Mouse (Mus musculus) liver, embryonic 12.5 days (tissue): ENCODE measurements around the gene Tarbp1. TPM values are rescaled to one million over a fixed set of nuclear protein-coding genes. Genes with fewer than 3 reads are reported as not detected.
"Not testable (repeated sequence)": the region's sequence is repeated elsewhere in the genome, so short reads cannot be mapped to it uniquely, and the experiment has no call there.

Experiments used
- ATAC-seq: fragments of 200-750 bp; cut with Nextera tagmentation; 2 replicates; pipeline ENCODE4 v1.8.0; 2017; ENCODE audit warnings: moderate number of reproducible peaks, mild to moderate bottlenecking, moderate library complexity
- H3K27ac ChIP-seq: fragments of 300-500 bp; sonication (generic); 2 replicates; pipeline ENCODE4 v1.5.1; 2016; ENCODE audit warnings: mild to moderate bottlenecking
- H3K27me3 ChIP-seq: fragments of 300-500 bp; sonication (generic); replicated peaks from 2 replicates; pipeline ENCODE4 v1.6.1; 2016; ENCODE audit warnings: mild to moderate bottlenecking, moderate library complexity
- H3K36me3 ChIP-seq: fragments of 300-500 bp; sonication (generic); 2 replicates; pipeline ENCODE4 v1.6.1; 2016; ENCODE audit warnings: mild to moderate bottlenecking, moderate library complexity
- H3K4me1 ChIP-seq: fragments of 300-500 bp; sonication (generic); 2 replicates; pipeline ENCODE4 v1.6.1; 2016
- H3K4me2 ChIP-seq: fragments of 300-500 bp; sonication (generic); 2 replicates; pipeline ENCODE4 v1.6.1; 2016; ENCODE audit warnings: mild to moderate bottlenecking, moderate library complexity
- H3K4me3 ChIP-seq: fragments of 300-500 bp; sonication (generic); 2 replicates; pipeline ENCODE4 v1.5.1; 2016; ENCODE audit warnings: mild to moderate bottlenecking, moderate library complexity
- H3K9ac ChIP-seq: fragments of 300-500 bp; sonication (generic); 2 replicates; pipeline ENCODE4 v1.6.1; 2016; ENCODE audit warnings: mild to moderate bottlenecking, moderate library complexity
- H3K9me3 ChIP-seq: fragments of 300-500 bp; sonication (generic); replicated peaks from 2 replicates; pipeline ENCODE4 v1.6.1; 2016; ENCODE audit warnings: mild to moderate bottlenecking, moderate library complexity
- WGBS: fragments of 180-500 bp; shearing (Covaris S2); methylation state at CpG from one replicate; pipeline ENCODE4 v1.1.7; 2016; ENCODE audit not compliant: insufficient replicate concordance; 5-methylcytosine and 5-hydroxymethylcytosine counted together
- polyA plus RNA-seq: library from polyadenylated mRNA; unstranded; fragments of >200 nt; fragmentation: Nextera tagmentation; extraction: Ambion mirVana; gene quantifications from 2 replicates; pipeline ENCODE4 v1.2.1, GENCODE M21; 2016

The Tarbp1 gene
- polyA plus RNA-seq, 1 experiment from 2014 or later = 3.4 TPM

- 81% methylated on average over 5 of the region's 5 CpGs for WGBS
- Histone ChIP-seq H3K4me2 (no peak overlapping the region), H3K36me3 (peaks cover 95% of the 10 kb centered on the region), H3K9me3 (no peaks in the 10 kb centered on the region), H3K9ac (no peak overlapping the region), H3K27me3 (no peaks in the 10 kb centered on the region), H3K27ac (no peak overlapping the region), H3K4me3 (no peak overlapping the region), H3K4me1 (no peaks in the 10 kb centered on the region)
- no peak for ATAC-seq
These were observed 45.2 kb downstream of the Tarbp1 start for GRCm38 (mm10) chr8:126429635-126430034.

GRCm38 (mm10) chr8:126424946-126425345 is 49.9 kb downstream of the Tarbp1 start:
- Histone ChIP-seq H3K27me3 (no peaks in the 10 kb centered on the region), H3K9ac (no peak overlapping the region), H3K27ac (no peak overlapping the region), H3K4me1 (peaks cover 24% of the 10 kb centered on the region), H3K4me2 (no peak overlapping the region), H3K9me3 (no peaks in the 10 kb centered on the region), H3K36me3 (peaks cover 60% of the 10 kb centered on the region), H3K4me3 (no peak overlapping the region)
- WGBS = 70% methylated on average over 1 of the region's 1 CpGs
- no peak for ATAC-seq

DNA sequence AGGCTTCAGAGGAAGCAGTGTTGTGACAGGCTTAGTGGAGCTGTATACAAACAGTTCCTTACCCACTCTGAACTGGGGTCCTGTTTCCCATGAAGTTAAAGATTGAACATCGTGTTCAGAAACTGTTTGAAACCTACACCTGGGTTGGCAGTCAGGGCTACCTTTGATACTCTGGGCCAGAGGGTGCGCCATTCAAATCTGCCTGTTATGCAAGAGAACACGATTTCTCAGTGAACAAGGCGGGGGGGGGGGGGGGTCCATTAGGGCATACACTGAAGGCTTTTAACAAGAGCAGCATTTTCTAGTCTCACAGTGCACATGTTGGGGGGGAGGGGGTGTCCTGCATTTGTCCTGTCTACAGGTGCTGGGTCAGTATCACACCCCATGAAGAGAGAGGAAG is 50.7 kb downstream of the Tarbp1 start:
- H3K27ac ChIP-seq = no peak overlapping the region
- peak overlapping the region; percentile 94; the same call in 1 of the 2 replicates for H3K4me2 ChIP-seq
- H3K9me3 ChIP-seq = no peaks in the 10 kb centered on the region
- peaks cover 24% of the 10 kb centered on the region for H3K4me1 ChIP-seq
- H3K9ac ChIP-seq = no peak overlapping the region
- H3K36me3 ChIP-seq = peaks cover 52% of the 10 kb centered on the region
- WGBS = 70% methylated on average over 4 of the region's 4 CpGs
- H3K4me3 ChIP-seq = no peak overlapping the region; the same call in 1 of the 2 replicates
- ATAC-seq = no peak
- no peaks in the 10 kb centered on the region for H3K27me3 ChIP-seq

DNA sequence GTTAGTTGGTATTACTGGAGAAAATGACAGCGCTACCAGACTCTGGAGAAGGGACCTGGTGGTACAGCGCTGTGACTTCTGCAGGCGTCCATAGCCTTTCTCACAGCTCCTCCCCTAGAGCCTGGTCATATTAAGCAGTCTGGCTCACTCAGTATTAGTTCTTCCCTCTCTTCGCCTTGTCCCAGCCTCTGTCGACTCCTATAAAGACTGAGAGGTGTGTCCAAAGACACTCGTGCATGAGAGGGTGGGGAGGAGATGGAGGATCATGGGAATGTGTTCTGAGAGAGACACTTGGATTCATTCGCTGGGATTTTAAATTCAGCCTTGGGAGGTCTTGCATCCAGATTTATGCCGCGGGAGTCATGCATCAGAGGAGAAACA is 52.0 kb downstream of the Tarbp1 start:
- H3K36me3 ChIP-seq = peaks cover 40% of the 10 kb centered on the region
- WGBS = 7% methylated on average over 9 of the region's 9 CpGs
- peak overlapping the region; percentile 83 for H3K9ac ChIP-seq
- peak overlapping the region; percentile 74; the same call in 1 of the 2 replicates for H3K27ac ChIP-seq
- no peaks in the 10 kb centered on the region for H3K9me3 ChIP-seq
- peak overlapping the region; percentile 94 for H3K4me2 ChIP-seq
- peaks cover 24% of the 10 kb centered on the region for H3K4me1 ChIP-seq
- peak; percentile 25 for ATAC-seq
- H3K27me3 ChIP-seq = no peaks in the 10 kb centered on the region
- H3K4me3 ChIP-seq = peak overlapping the region; percentile 85

- ATAC-seq = peak; percentile 98
- peak within 1 kb of the TSS; percentile 94 for H3K4me2 ChIP-seq
- H3K4me3 ChIP-seq = peak within 1 kb of the TSS; percentile 85
- peaks cover 24% of the 10 kb centered on the region for H3K4me1 ChIP-seq
- under 1% methylated on average over 61 of the region's 61 CpGs for WGBS
- no peaks in the 10 kb centered on the region for H3K27me3 ChIP-seq
- H3K9me3 ChIP-seq = no peaks in the 10 kb centered on the region
- H3K27ac ChIP-seq = peak within 1 kb of the TSS; percentile 84
- H3K36me3 ChIP-seq = peaks cover 34% of the 10 kb centered on the region
- H3K9ac ChIP-seq = peak within 1 kb of the TSS; percentile 83
These were observed 52.5 kb downstream of the Tarbp1 start, which contains the start of gene Coa6 for GRCm38 (mm10) chr8:126422174-126422919. TSS of gene Coa6 (plus strand) at chr8:126422515.

- H3K9ac ChIP-seq = no peak overlapping the region
- H3K4me1 ChIP-seq = peaks cover 24% of the 10 kb centered on the region
- no peaks in the 10 kb centered on the region for H3K27me3 ChIP-seq
- H3K4me3 ChIP-seq = no peak overlapping the region
- no peaks in the 10 kb centered on the region for H3K9me3 ChIP-seq
- no peak overlapping the region for H3K27ac ChIP-seq
- 76% methylated on average over 3 of the region's 3 CpGs for WGBS
- peak overlapping the region; percentile 94; the same call in 1 of the 2 replicates for H3K4me2 ChIP-seq
- no peak for ATAC-seq
- H3K36me3 ChIP-seq = peaks cover 19% of the 10 kb centered on the region
These were observed 54.0 kb downstream of the Tarbp1 start for GRCm38 (mm10) chr8:126420834-126421233.

GRCm38 (mm10) chr8:126405030-126405429 is 69.8 kb downstream of the Tarbp1 start:
- H3K27me3 ChIP-seq = no peaks in the 10 kb centered on the region
- no peak overlapping the region for H3K9ac ChIP-seq
- no peak overlapping the region for H3K4me3 ChIP-seq
- 42% methylated on average over 4 of the region's 4 CpGs for WGBS
- H3K4me1 ChIP-seq = no peaks in the 10 kb centered on the region
- no peak for ATAC-seq
- no peaks in the 10 kb centered on the region for H3K9me3 ChIP-seq
- no peaks in the 10 kb centered on the region for H3K36me3 ChIP-seq
- H3K4me2 ChIP-seq = no peak overlapping the region
- H3K27ac ChIP-seq = no peak overlapping the region

DNA sequence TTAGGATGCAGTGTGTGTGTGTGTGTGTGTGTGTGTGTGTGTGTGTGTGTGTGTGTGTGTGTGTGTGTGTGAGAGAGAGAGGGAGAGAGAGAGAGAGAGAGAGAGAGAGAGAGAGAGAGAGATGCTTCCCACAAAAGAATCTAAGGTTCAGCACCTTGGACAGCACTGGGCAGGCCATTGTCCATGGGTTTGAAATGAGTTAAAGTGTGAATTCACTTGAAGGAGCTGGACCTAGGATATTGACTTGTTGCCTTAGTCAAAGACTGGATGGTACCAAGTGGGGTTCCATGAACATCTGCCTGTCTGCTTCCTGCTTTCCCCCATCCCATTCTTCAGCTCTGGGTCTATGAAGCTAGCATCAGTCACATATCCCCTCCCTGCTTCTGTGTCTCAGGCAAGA is 70.3 kb downstream of the Tarbp1 start:
- not testable (repeated sequence) for ATAC-seq, H3K9me3 ChIP-seq, H3K4me3 ChIP-seq, H3K9ac ChIP-seq, H3K36me3 ChIP-seq, H3K4me1 ChIP-seq, H3K27me3 ChIP-seq, H3K27ac ChIP-seq, H3K4me2 ChIP-seq

- WGBS = 57% methylated on average over 3 of the region's 3 CpGs
- H3K9me3 ChIP-seq = no peaks in the 10 kb centered on the region
- no peaks in the 10 kb centered on the region for H3K4me1 ChIP-seq
- H3K9ac ChIP-seq = no peak overlapping the region
- no peaks in the 10 kb centered on the region; the same call in 1 of the 2 replicates for H3K27me3 ChIP-seq
- no peak overlapping the region for H3K27ac ChIP-seq
- H3K36me3 ChIP-seq = no peaks in the 10 kb centered on the region
- H3K4me2 ChIP-seq = no peak overlapping the region
- no peak for ATAC-seq
- no peak overlapping the region for H3K4me3 ChIP-seq
These were observed 76.5 kb downstream of the Tarbp1 start for GRCm38 (mm10) chr8:126398349-126398748.

GRCm38 (mm10) chr8:126395917-126396316 is 78.9 kb downstream of the Tarbp1 start:
- no peak overlapping the region for H3K4me3 ChIP-seq

GRCm38 (mm10) chr8:126395386-126395785 is 79.5 kb downstream of the Tarbp1 start:
- 72% methylated on average over 9 of the region's 9 CpGs for WGBS

More at GRCm38 (mm10) chr8:126395917-126396316, 78.9 kb downstream of the Tarbp1 start:
- WGBS = 70% methylated on average over 5 of the region's 5 CpGs
- H3K4me2 ChIP-seq = no peak overlapping the region
- H3K9me3 ChIP-seq = no peaks in the 10 kb centered on the region
- H3K36me3 ChIP-seq = no peaks in the 10 kb centered on the region
- no peak overlapping the region for H3K9ac ChIP-seq
- no peaks in the 10 kb centered on the region for H3K4me1 ChIP-seq
- ATAC-seq = no peak
- no peak overlapping the region for H3K27ac ChIP-seq
- H3K27me3 ChIP-seq = no peaks in the 10 kb centered on the region; the same call in 1 of the 2 replicates

DNA sequence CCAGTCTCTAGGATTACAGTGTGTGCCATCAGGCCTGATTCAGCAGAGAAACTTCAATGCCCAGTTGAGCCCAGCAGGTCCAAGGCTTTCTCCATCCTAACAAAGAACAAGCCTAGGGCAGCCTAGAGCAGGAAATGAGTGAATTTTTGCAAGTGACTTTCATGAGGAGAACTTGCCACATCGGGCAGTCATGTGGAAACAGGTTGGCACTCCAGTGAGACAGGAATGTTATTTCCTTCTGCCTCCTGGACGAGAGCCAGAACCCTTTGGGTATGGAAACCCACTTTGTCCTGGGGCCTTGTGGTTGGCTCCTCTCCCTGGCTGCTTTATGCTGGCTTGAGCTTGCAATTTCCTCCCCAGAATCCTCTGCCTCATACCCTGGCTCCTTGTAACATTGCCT is 83.3 kb downstream of the Tarbp1 start:
- H3K27ac ChIP-seq = no peak overlapping the region
- WGBS = 33% methylated on average over 2 of the region's 2 CpGs
- no peak overlapping the region for H3K9ac ChIP-seq
- H3K4me3 ChIP-seq = no peak overlapping the region
- H3K36me3 ChIP-seq = no peaks in the 10 kb centered on the region
- no peak overlapping the region for H3K4me2 ChIP-seq
- no peaks in the 10 kb centered on the region for H3K9me3 ChIP-seq
- no peaks in the 10 kb centered on the region; the same call in 1 of the 2 replicates for H3K27me3 ChIP-seq
- no peak for ATAC-seq
- no peaks in the 10 kb centered on the region for H3K4me1 ChIP-seq

More at GRCm38 (mm10) chr8:126395386-126395785, 79.5 kb downstream of the Tarbp1 start:
- Histone ChIP-seq H3K9ac (no peak overlapping the region), H3K4me3 (no peak overlapping the region), H3K36me3 (no peaks in the 10 kb centered on the region), H3K4me2 (no peak overlapping the region), H3K27me3 (no peaks in the 10 kb centered on the region; the same call in 1 of the 2 replicates), H3K9me3 (no peaks in the 10 kb centered on the region), H3K27ac (no peak overlapping the region), H3K4me1 (no peaks in the 10 kb centered on the region)
- no peak for ATAC-seq
